Mouse (Mus musculus): ENCODE data around the gene Pde4b. TPM values are rescaled to one million over a fixed set of nuclear protein-coding genes. Genes with fewer than 3 reads are reported as not detected.
"Not testable (repeated sequence)": the region's sequence is repeated elsewhere in the genome, so short reads cannot be mapped to it uniquely, and the experiment has no call there.

Pde4b gene
- 7.7 and 7.8 TPM in 2 replicates for polyA plus RNA-seq (2014; fragmentation: Nextera tagmentation; extraction: Ambion mirVana)

DNA sequence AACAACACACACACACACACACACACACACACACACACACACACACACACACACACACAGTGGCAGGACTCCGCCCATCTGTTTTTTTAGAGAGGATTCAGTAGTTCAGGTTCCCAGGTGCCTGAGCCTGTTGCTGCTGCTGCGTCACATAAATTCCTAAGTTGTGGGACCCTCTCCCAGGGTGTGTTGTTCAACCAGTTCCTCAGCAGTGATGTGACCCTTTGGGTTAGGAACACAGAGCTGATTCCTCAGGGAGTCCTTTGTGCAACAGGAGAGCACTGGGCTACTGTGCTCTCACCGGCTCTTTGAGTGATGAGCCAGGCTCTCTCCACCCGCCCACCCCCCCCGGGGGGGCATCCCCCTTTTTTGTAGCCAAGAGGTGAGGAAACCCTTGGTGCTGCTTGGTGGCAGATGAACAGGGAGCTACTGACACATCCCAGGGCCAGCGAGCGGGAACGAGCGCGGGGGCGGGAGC, at the start of gene Pde4b:
Gene Pde4b, plus strand, starts transcription at position 453 of the 475 bp plus-strand sequence.
- Histone ChIP-seq H3K4me2 (ENCODE audit: low read depth, low read length, severe bottlenecking) (peak within 1 kb of the TSS; percentile 98), H3K4me1 (replicated peaks; ENCODE audit: control insufficient read depth, insufficient read depth, low read length) (0 out of 2 replicates have a peak, but pooled peaks cover 2% of the 10 kb centered on the region), H3K9ac (ENCODE audit: low read length) (peak within 1 kb of the TSS; percentile 57), H3K27ac (ENCODE audit: low read depth, low read length) (no peak within 1 kb of the TSS), H3K9me3 (ENCODE audit: control insufficient read depth, low read length) (no peaks in the 10 kb centered on the region), H3K27me3 (ENCODE audit: control insufficient read depth, insufficient read depth, low read length) (peaks cover 10% of the 10 kb centered on the region; the same call in 1 of the 2 replicates), H3K4me3 (ENCODE audit: low read depth, low read length) (peak within 1 kb of the TSS; percentile 57), H3K36me3 (ENCODE audit: control insufficient read depth, insufficient read depth, low read length) (no peaks in the 10 kb centered on the region)
- DNase-seq (ENCODE audit: low spot score), result no peak
- WGBS, result 6% methylated on average over 11 of the region's 11 CpGs
- peak; percentile 45 for ATAC-seq (replicated peaks; ENCODE audit: low FRiP score)

DNA sequence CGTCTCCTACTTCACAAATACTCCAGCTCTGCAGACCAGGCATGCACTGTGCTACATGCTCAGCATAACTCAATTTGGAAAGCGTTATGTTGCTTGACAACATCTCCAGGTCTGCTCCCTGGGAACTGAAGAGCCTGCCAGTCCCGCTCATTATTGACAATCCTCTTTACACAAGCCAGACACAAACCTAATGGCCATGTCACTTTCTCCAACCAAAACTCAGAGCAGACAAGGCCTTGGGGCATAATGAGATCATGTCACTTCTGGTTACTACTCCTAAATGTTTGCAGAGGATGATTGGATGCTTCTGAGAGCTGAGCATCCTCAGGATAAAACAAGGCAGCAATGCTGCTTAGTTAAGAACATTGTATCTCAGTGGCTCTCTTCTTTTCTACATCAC, 47.2 kb upstream of the Pde4b start:
- Histone ChIP-seq H3K27ac (ENCODE audit: low read depth, low read length) (no peak overlapping the region), H3K4me2 (ENCODE audit: low read depth, low read length, severe bottlenecking) (no peak overlapping the region), H3K36me3 (ENCODE audit: control insufficient read depth, insufficient read depth, low read length) (no peaks in the 10 kb centered on the region), H3K4me1 (replicated peaks; ENCODE audit: control insufficient read depth, insufficient read depth, low read length) (no peaks in the 10 kb centered on the region), H3K4me3 (ENCODE audit: low read depth, low read length) (no peak overlapping the region), H3K27me3 (ENCODE audit: control insufficient read depth, insufficient read depth, low read length) (no peaks in the 10 kb centered on the region), H3K9me3 (ENCODE audit: control insufficient read depth, low read length) (no peaks in the 10 kb centered on the region), H3K9ac (ENCODE audit: low read length) (no peak overlapping the region)
- WGBS, result 85% methylated on average over 3 of the region's 3 CpGs
- ATAC-seq (replicated peaks; ENCODE audit: low FRiP score) (no peak), DNase-seq (ENCODE audit: low spot score) (no peak)

DNA sequence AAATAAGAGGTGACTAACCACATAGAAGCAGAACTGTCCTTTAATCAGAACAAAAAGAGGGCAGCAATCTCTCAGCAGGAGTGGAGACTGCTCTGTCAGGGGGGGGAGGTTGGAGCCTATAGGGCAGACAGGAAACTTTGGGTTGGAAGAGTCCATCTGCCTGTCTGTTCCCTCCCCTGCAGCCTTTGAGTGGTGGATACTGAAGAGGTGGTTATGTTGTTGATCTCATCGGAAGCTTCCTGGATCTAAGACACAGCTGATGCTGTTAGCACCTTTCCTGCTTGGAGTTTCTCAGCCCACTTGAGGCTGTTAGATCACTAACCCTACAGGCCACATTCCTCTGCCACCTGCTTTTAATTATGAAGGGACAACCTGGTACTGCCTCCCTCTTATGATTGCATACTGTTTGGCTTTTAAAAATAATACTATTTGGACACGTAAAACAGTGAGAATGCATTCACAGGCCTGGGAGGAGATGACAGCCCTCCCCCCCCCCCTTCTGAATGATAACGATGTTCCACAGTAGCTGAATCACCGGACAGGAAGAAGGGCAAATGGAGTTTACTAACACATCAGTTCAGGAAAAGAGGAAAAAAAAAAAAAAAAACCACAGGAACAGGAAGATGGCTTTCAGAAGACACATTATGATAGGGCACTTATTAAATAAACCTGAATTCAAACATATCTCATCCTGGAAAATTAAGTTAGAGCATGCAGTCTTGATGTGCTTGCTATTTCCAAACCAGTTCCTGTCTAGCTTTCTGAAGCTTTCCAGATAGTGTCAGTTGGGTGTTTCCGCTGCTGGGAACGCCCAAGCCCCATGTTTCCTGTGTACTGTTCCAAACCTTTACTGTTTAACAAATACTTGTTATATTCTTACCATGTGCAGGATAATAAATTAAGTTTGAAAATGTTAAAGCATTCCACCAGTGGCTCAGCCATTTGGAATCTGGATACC, 41.9 kb upstream of the Pde4b start:
- H3K4me1 ChIP-seq (replicated peaks; ENCODE audit: control insufficient read depth, insufficient read depth, low read length), result no peaks in the 10 kb centered on the region
- WGBS, result 75% methylated on average over 6 of the region's 6 CpGs
- no peak overlapping the region for H3K4me3 ChIP-seq (ENCODE audit: low read depth, low read length)
- no peaks in the 10 kb centered on the region for H3K36me3 ChIP-seq (ENCODE audit: control insufficient read depth, insufficient read depth, low read length)
- H3K4me2 ChIP-seq (ENCODE audit: low read depth, low read length, severe bottlenecking), result no peak overlapping the region
- no peaks in the 10 kb centered on the region for H3K27me3 ChIP-seq (ENCODE audit: control insufficient read depth, insufficient read depth, low read length)
- no peak overlapping the region for H3K27ac ChIP-seq (ENCODE audit: low read depth, low read length)
- H3K9me3 ChIP-seq (ENCODE audit: control insufficient read depth, low read length), result no peaks in the 10 kb centered on the region
- ATAC-seq (replicated peaks; ENCODE audit: low FRiP score) (no peak), DNase-seq (ENCODE audit: low spot score) (no peak)
- H3K9ac ChIP-seq (ENCODE audit: low read length), result no peak overlapping the region

DNA sequence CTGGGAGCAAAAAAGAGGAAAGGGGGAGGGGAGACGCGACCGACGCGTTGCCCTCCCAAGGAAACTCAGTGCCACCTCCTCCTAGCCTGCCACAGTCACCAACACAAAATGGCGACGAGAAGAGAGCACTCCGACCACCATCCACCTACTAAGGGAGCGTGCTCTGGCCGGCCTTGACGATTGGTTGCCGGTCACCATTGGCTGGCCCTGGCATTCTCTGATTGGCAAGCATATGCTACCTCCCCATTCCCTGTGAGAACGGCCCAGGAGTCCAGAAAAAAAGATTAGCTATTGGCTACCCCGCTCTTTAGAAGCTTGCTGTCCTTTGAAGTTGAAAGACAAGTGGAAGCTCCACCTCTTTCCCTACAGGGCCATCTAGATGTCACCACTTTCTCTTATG, 38.0 kb upstream of the Pde4b start:
- not testable (repeated sequence) for H3K27ac ChIP-seq (ENCODE audit: low read depth, low read length); H3K9ac ChIP-seq (ENCODE audit: low read length); H3K4me1 ChIP-seq (replicated peaks; ENCODE audit: control insufficient read depth, insufficient read depth, low read length); H3K36me3 ChIP-seq (ENCODE audit: control insufficient read depth, insufficient read depth, low read length); H3K4me3 ChIP-seq (ENCODE audit: low read depth, low read length); DNase-seq (ENCODE audit: low spot score); H3K27me3 ChIP-seq (ENCODE audit: control insufficient read depth, insufficient read depth, low read length); H3K9me3 ChIP-seq (ENCODE audit: control insufficient read depth, low read length); H3K4me2 ChIP-seq (ENCODE audit: low read depth, low read length, severe bottlenecking)
- 92% methylated on average over 14 of the region's 14 CpGs for WGBS
- ATAC-seq (replicated peaks; ENCODE audit: low FRiP score), result peak; percentile 69; the same call in 1 of the 2 replicates

DNA sequence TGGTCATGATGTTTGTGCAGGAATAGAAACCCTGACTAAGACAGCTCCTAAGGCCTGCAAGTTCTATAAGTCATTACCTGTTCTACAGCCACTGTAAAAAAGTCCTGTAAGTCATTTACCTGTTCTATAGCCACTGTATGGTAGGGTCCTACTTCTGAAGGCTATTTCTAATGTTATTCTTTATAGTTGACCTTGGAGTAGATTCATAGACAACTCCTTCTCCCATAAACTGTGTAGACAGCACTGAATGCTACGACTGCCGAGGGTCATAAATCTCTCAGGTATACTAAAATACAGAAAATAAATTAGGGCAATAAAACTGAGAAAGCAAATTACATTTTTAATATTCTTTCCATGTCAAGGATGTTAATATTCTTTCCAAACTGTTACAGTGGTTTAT, 26.0 kb upstream of the Pde4b start:
- H3K9ac ChIP-seq (ENCODE audit: low read length), result no peak overlapping the region
- WGBS, result 87% methylated on average over 2 of the region's 2 CpGs
- H3K4me3 ChIP-seq (ENCODE audit: low read depth, low read length), result no peak overlapping the region
- ATAC-seq (replicated peaks; ENCODE audit: low FRiP score) (no peak), DNase-seq (ENCODE audit: low spot score) (no peak)
- H3K27me3 ChIP-seq (ENCODE audit: control insufficient read depth, insufficient read depth, low read length), result no peaks in the 10 kb centered on the region
- no peaks in the 10 kb centered on the region for H3K9me3 ChIP-seq (ENCODE audit: control insufficient read depth, low read length)
- H3K27ac ChIP-seq (ENCODE audit: low read depth, low read length), result no peak overlapping the region
- H3K36me3 ChIP-seq (ENCODE audit: control insufficient read depth, insufficient read depth, low read length), result no peaks in the 10 kb centered on the region
- H3K4me1 ChIP-seq (replicated peaks; ENCODE audit: control insufficient read depth, insufficient read depth, low read length), result no peaks in the 10 kb centered on the region
- no peak overlapping the region for H3K4me2 ChIP-seq (ENCODE audit: low read depth, low read length, severe bottlenecking)

DNA sequence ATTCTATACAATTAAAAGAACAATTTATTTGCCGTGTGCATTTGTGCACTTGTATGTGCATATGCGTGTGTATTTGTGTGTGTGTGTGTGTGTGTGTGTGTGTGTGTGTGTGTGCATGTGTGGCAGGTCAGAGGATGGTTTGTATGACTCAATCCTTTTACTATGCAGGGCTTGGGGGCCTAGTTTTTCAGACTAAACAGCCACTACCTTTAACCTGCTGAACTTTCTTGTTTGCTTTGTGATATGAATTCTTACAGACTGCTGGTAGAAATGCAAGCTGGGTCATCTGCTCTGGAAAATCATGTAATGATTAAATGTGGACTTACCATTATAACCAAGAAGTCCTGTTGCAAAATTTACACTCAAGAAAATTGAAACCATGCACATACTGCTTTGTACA, 18.0 kb upstream of the Pde4b start:
- Histone ChIP-seq H3K9ac (ENCODE audit: low read length) (no peak overlapping the region), H3K36me3 (ENCODE audit: control insufficient read depth, insufficient read depth, low read length) (no peaks in the 10 kb centered on the region), H3K9me3 (ENCODE audit: control insufficient read depth, low read length) (no peaks in the 10 kb centered on the region), H3K4me2 (ENCODE audit: low read depth, low read length, severe bottlenecking) (no peak overlapping the region), H3K4me3 (ENCODE audit: low read depth, low read length) (no peak overlapping the region), H3K4me1 (replicated peaks; ENCODE audit: control insufficient read depth, insufficient read depth, low read length) (no peaks in the 10 kb centered on the region), H3K27ac (ENCODE audit: low read depth, low read length) (no peak overlapping the region), H3K27me3 (ENCODE audit: control insufficient read depth, insufficient read depth, low read length) (no peaks in the 10 kb centered on the region)
- ATAC-seq (replicated peaks; ENCODE audit: low FRiP score) (no peak), DNase-seq (ENCODE audit: low spot score) (no peak)
- WGBS, result 91% methylated on average over 2 of the region's 2 CpGs

DNA sequence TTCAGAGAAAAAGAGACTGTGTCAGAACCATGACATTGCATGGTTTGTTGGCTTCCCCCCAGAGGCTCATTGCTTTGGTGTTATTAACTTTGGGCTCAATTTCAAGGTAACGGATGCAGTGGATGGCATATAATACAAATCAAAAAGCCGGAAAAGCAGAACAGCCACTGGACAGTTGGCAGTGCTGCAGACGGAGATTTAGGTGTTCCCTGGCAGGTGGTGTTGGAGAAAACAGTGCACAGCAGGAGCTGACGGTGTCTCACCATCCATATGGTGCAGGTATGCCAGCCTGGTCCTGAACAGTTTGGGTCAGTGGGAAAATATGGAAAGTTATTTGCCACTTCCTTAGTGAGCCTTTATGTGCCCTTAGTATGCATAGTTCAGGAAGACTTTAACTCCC, 1.0 kb upstream of the Pde4b start:
- ATAC-seq (replicated peaks; ENCODE audit: low FRiP score), result no peak
- peaks cover 10% of the 10 kb centered on the region; the same call in 1 of the 2 replicates for H3K27me3 ChIP-seq (ENCODE audit: control insufficient read depth, insufficient read depth, low read length)
- H3K9ac ChIP-seq (ENCODE audit: low read length), result no peak overlapping the region
- no peaks in the 10 kb centered on the region for H3K36me3 ChIP-seq (ENCODE audit: control insufficient read depth, insufficient read depth, low read length)
- no peak overlapping the region for H3K4me3 ChIP-seq (ENCODE audit: low read depth, low read length)
- no peaks in the 10 kb centered on the region for H3K9me3 ChIP-seq (ENCODE audit: control insufficient read depth, low read length)
- no peak for DNase-seq (ENCODE audit: low spot score)
- WGBS, result 81% methylated on average over 4 of the region's 4 CpGs
- no peak overlapping the region for H3K4me2 ChIP-seq (ENCODE audit: low read depth, low read length, severe bottlenecking)
- H3K4me1 ChIP-seq (replicated peaks; ENCODE audit: control insufficient read depth, insufficient read depth, low read length), result 0 out of 2 replicates have a peak, but pooled peaks cover 2% of the 10 kb centered on the region
- H3K27ac ChIP-seq (ENCODE audit: low read depth, low read length), result no peak overlapping the region

DNA sequence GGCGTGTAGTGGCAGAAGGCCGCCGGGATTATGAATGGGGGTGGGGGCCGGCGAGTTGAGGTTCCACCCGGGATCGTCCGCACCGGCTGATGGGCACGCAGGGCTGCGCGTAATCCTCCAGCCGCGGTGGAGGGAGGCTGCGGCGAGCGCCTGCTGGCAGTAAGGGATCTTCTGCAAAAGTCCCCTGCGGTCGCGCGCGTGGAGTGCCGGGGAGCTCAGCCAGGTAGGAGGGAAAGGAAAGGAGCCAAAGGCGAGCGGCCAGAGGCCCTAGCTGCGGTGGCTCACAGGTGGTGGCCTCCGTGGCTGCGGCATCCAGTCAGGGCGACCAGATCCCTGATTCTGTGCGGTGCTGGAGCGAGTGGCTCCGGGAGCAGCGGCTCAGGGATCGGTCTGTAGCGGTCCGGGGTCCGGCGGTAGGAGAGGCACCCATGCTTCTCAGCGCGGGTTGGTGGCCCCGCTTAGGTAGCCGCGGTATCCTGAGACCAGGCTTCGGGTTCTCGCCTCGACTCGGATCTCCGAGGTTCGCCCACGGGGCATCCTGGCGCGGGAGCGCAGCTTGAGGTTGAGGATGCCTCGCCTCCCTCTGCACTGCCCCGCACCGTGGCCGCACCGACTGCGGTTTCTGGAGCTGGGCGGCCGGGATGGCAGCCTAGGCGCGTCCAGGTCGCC, 357 bp downstream of the Pde4b start:
- Histone ChIP-seq H3K27ac (ENCODE audit: low read depth, low read length) (no peak overlapping the region), H3K36me3 (ENCODE audit: control insufficient read depth, insufficient read depth, low read length) (no peaks in the 10 kb centered on the region), H3K27me3 (ENCODE audit: control insufficient read depth, insufficient read depth, low read length) (peaks cover 10% of the 10 kb centered on the region; the same call in 1 of the 2 replicates), H3K4me1 (replicated peaks; ENCODE audit: control insufficient read depth, insufficient read depth, low read length) (0 out of 2 replicates have a peak, but pooled peaks cover 2% of the 10 kb centered on the region), H3K9me3 (ENCODE audit: control insufficient read depth, low read length) (no peaks in the 10 kb centered on the region), H3K4me2 (ENCODE audit: low read depth, low read length, severe bottlenecking) (peak overlapping the region; percentile 98), H3K4me3 (ENCODE audit: low read depth, low read length) (peak overlapping the region; percentile 57), H3K9ac (ENCODE audit: low read length) (peak overlapping the region; percentile 57)
- ATAC-seq (replicated peaks; ENCODE audit: low FRiP score) (peak; percentile 86), DNase-seq (ENCODE audit: low spot score) (peak; percentile 74)
- under 1% methylated on average over 62 of the region's 64 CpGs for WGBS
